Mouse (Mus musculus): Measurements from ENCODE around the gene Olfr433.
"Not testable (repeated sequence)": the region's sequence is repeated elsewhere in the genome, so short reads cannot be mapped to it uniquely, and the experiment has no call there.

Olfr433 gene

GRCm38 (mm10) chr1:174040523-174041177, at the start of gene Olfr433:
TSS of gene Olfr433 (plus strand) at chr1:174040705.
- no peak for DNase-seq (ENCODE audit: low spot score in 2 of 2)

GRCm38 (mm10) chr1:173995003-173995402, 45.5 kb upstream of the Olfr433 start:
- no peak for DNase-seq (ENCODE audit: low spot score in 2 of 2)

GRCm38 (mm10) chr1:174004352-174005109, 36.0 kb upstream of the Olfr433 start:
- not testable (repeated sequence) for DNase-seq (ENCODE audit: low spot score in 2 of 2)

GRCm38 (mm10) chr1:174007050-174007449, 33.5 kb upstream of the Olfr433 start:
- not testable (repeated sequence) for DNase-seq (ENCODE audit: low spot score in 2 of 2)

GRCm38 (mm10) chr1:174031698-174032097, 8.8 kb upstream of the Olfr433 start, which contains the start of gene Ifi205:
TSS of gene Ifi205 (minus strand) at chr1:174031810.
- DNase-seq (ENCODE audit: low spot score in 2 of 2) = no peak

- DNase-seq (ENCODE audit: low spot score in 2 of 2) = no peak
These were observed 4.7 kb upstream of the Olfr433 start for GRCm38 (mm10) chr1:174035841-174036240.

GRCm38 (mm10) chr1:174038480-174038879, 2.0 kb upstream of the Olfr433 start:
- DNase-seq (ENCODE audit: low spot score in 2 of 2) = no peak

- not testable (repeated sequence) for DNase-seq (ENCODE audit: low spot score in 2 of 2)
These were observed 1.8 kb downstream of the Olfr433 start for GRCm38 (mm10) chr1:174042091-174042884.

GRCm38 (mm10) chr1:174044431-174044830, 3.9 kb downstream of the Olfr433 start:
- DNase-seq (ENCODE audit: low spot score in 2 of 2) = no peak

GRCm38 (mm10) chr1:174048227-174048626, 7.7 kb downstream of the Olfr433 start:
- not testable (repeated sequence) for DNase-seq (ENCODE audit: low spot score in 2 of 2)

- DNase-seq (ENCODE audit: low spot score in 2 of 2) = no peak
These were observed 8.4 kb downstream of the Olfr433 start, which contains the start of gene Olfr432 for GRCm38 (mm10) chr1:174048893-174049292. TSS of gene Olfr432 (plus strand) at chr1:174049205.

- not testable (repeated sequence) for DNase-seq (ENCODE audit: low spot score in 2 of 2)
These were observed 8.9 kb downstream of the Olfr433 start for GRCm38 (mm10) chr1:174049357-174049756.

GRCm38 (mm10) chr1:174050532-174050931, 10.0 kb downstream of the Olfr433 start:
- no peak for DNase-seq (ENCODE audit: low spot score in 2 of 2)

- no peak for DNase-seq (ENCODE audit: low spot score in 2 of 2)
These were observed 11.0 kb downstream of the Olfr433 start for GRCm38 (mm10) chr1:174051515-174051914.

- DNase-seq (ENCODE audit: low spot score in 2 of 2) = no peak
These were observed 11.5 kb downstream of the Olfr433 start for GRCm38 (mm10) chr1:174051931-174052536.

GRCm38 (mm10) chr1:174052981-174053380, 12.5 kb downstream of the Olfr433 start:
- no peak for DNase-seq (ENCODE audit: low spot score in 2 of 2)

- DNase-seq (ENCODE audit: low spot score in 2 of 2) = no peak
These were observed 14.7 kb downstream of the Olfr433 start for GRCm38 (mm10) chr1:174055248-174055647.

GRCm38 (mm10) chr1:174066305-174066704, 25.8 kb downstream of the Olfr433 start, which contains the start of gene Olfr430:
TSS of gene Olfr430 (plus strand) at chr1:174066605.
- no peak for DNase-seq (ENCODE audit: low spot score in 2 of 2)

- no peak for DNase-seq (ENCODE audit: low spot score in 2 of 2)
These were observed 43.5 kb downstream of the Olfr433 start, which contains the start of gene Olfr429 for GRCm38 (mm10) chr1:174084031-174084430. TSS of gene Olfr429 (plus strand) at chr1:174084331.

Measured in frontal cortex, postnatal 14 days (tissue).